Mouse (Mus musculus) kidney, postnatal 25 days (tissue): ENCODE measurements around the gene Vgf.

Experiments
- DNase-seq, 2 experiments: peaks; one replicate each; pipeline ENCODE4 v3.0.0; 2021; ENCODE audit warnings: mixed read lengths in 2 of 2

Gene Vgf

GRCm38 (mm10) chr5:137026092-137026491, at the start of gene Vgf:
TSS of gene Vgf (plus strand) at chr5:137026392.
- DNase-seq: no peak

DNA sequence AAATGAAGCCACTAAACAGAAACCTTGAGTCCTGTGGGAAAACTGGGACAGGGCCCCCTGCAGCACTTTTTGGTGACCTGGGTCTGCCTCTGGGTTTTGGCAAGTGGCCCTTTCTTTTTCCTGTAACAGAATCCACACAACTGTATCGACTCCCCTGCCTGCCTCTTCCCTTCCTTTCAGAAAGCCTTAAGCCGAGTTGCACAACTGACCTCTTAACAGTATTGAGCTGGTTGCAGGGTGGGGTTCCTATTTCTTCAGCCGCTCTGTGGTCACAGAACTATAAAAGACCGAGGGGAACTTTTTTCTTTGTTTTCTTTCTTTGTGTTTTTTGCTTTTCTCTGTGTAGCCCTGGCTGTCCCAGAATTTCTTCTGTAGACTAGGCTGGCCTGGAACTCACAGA, 48.4 kb upstream of the Vgf start:
- DNase-seq: no peak

GRCm38 (mm10) chr5:136979762-136980161, 46.4 kb upstream of the Vgf start:
- DNase-seq: no peak

- DNase-seq: no peak
Observed at GRCm38 (mm10) chr5:136980974-136981373, 45.2 kb upstream of the Vgf start.

GRCm38 (mm10) chr5:136982338-136982930, 43.8 kb upstream of the Vgf start:
- DNase-seq: peak; percentile 61 to 79

- no peak for DNase-seq
Observed at GRCm38 (mm10) chr5:136984828-136985227, 41.4 kb upstream of the Vgf start.

GRCm38 (mm10) chr5:136986695-136987137, 39.5 kb upstream of the Vgf start, which contains the start of gene Plod3:
TSS of gene Plod3 (plus strand) at chr5:136987019.
- DNase-seq: peak; percentile 98 to 99

DNA sequence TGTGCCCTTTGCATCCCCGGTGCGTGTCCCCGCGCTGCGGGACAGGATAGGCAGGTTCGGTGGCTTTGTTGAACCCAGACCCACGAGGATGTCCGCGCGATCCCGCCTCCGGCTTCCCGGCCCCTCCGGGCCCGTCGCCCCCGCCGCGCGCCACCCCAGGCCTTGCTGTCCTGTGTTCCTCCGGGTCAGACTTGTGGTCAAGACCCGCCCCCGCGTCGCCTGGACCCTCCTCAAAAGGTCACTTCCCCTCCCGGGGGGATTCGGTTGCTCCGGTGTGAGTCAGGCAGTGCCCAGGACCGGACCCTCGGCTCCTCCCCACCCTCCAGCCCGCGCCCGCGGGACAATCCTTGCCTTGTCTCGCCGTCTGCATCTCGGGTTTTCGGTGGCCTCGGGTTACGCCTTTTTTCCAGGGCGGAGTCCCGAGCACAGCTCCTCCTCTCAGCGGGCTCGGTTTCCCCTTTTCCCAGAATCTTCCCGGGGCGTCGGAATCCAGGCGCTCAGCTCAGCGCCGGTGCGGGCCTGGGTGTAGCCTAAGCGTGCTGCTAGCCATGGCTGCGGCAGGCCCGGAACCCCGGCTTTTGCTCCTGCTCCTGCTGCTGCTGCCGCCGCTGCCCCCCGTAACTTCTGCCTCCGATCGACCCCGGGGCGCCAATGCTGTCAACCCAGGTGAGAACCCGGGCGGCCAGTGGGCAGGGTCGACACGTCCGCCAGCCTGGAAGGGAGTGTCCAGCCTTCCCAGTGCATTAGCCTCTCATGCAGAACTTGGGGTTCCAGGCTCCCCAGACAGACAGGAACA, 38.9 kb upstream of the Vgf start:
- DNase-seq: peak; percentile 77 to 90

- no peak for DNase-seq
Observed at GRCm38 (mm10) chr5:136987934-136988271, 38.3 kb upstream of the Vgf start, which contains the start of gene Znhit1. TSS of gene Znhit1 (minus strand) at chr5:136988021.

DNA sequence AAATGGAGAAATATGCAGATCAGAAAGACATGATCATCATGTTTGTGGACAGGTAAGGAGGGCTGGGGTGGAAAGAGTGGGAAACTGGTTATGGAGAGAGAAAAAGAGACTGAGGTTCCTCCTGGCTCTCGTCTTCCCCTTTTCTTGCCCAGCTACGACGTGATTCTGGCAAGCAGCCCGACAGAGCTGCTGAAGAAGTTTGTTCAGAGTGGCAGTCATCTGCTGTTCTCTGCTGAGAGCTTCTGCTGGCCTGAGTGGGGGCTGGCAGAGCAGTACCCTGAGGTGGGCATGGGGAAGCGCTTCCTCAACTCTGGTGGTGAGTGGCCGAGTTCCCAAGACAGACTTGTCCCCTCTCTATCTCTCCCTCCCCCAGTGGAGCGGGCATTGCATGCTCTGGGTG, 37.8 kb upstream of the Vgf start:
- DNase-seq: peak; percentile 40

- peak in 1 of 2 experiments; percentile 40 for DNase-seq
Observed at GRCm38 (mm10) chr5:136989801-136990200, 36.4 kb upstream of the Vgf start.

- no peak for DNase-seq
Observed at GRCm38 (mm10) chr5:136999449-136999848, 26.7 kb upstream of the Vgf start.

DNA sequence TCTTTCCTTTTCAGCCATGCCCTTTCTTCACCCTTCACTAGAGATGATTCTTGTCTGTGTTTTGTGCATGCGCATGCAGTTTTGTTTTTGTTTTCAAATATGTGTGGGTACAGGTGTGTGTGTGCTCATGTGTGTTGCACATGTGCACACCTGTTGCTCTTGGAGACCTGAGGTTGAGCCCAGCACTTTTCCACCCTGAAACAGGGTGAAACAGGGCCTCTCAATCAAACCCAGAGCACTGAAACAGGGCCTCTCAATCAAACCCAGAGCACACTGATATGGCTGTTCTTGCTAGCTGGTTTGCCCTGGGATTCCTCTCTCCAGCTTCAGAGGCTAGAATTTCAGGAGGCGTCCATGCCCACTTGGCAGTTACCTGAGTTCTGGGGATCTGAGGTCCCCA, 25.6 kb upstream of the Vgf start:
- DNase-seq: no peak

DNA sequence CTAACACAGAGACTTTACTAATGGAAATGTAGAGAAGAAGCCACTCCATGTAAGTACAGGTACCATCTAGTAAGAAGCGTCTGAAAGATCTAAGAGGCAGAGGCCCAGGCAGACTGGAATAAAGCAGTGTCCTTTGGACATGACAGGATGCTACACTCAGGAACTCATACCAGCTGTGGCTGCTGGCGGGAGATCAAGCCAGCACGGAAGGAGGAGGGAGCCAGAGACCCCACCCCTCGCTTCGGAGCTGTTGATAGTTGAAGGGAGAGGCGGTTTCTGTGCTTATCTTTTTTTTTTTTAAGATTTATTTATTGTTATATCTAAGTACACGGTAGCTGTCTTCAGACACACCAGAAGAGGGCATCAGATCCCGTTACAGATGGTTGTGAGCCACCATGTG, 18.9 kb upstream of the Vgf start:
- DNase-seq: no peak

DNA sequence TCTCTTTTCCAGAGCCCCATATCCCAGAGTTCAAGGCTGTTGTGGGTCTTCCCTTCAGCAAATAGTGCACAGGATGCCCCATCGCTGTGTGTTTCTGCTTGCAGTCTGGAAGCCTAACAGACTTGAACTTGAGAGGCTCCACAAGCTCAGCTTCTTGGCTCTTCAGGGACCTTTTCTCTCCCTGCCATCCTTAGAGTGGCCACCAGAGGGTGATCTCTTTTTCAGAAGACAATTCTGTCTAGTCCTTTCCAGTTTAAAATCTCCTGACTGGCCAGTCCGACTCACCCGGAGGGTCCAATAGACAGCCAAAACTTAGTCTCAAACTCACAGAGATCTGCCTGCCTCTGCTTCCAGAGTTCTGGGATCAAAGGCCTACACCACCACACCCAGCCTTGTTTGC, 16.2 kb upstream of the Vgf start:
- DNase-seq: peak; percentile 59 to 81

GRCm38 (mm10) chr5:137012401-137012950, 13.7 kb upstream of the Vgf start:
- DNase-seq: no peak

DNA sequence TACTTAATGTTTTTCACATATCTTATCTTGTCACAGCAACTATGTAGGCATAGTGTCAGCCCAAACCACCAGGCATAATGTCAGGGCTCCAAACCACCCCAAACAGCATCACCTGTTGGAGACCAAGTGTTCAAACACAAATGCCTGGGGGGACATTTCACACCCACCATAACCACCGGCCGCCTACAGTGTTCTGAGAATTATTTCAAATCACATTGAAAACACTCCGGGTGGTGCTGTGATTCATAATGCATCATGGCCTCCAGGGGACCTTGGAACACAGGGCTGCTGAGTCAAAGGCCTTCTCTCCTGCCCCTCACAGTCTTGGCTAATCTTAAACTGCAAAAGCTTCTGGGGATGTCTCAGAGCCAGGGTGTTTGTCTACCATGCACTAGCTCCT, 10.3 kb upstream of the Vgf start:
- DNase-seq: no peak

- DNase-seq: no peak
Observed at GRCm38 (mm10) chr5:137024318-137024717, 1.9 kb upstream of the Vgf start.

DNA sequence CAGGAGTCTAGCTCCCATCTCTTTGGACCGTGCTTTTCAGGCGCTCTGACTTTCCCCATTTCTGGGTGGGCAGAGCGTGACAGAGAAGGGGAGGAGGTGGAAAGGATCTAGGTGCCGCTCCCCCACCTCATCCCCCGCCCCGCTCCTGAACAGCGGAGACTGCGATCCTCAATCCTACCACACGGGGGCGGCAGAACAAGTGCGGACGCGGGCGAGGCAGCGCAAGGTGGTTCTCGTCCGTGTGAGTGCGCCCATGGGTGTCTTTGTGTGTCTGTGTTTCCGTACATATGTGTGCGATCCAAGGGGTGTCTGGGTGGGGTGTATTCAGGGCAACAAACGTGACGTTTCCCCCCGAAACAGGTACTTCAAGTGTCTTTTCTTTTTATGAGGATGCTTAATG, 1.1 kb upstream of the Vgf start:
- peak; percentile 76 to 86 for DNase-seq

DNA sequence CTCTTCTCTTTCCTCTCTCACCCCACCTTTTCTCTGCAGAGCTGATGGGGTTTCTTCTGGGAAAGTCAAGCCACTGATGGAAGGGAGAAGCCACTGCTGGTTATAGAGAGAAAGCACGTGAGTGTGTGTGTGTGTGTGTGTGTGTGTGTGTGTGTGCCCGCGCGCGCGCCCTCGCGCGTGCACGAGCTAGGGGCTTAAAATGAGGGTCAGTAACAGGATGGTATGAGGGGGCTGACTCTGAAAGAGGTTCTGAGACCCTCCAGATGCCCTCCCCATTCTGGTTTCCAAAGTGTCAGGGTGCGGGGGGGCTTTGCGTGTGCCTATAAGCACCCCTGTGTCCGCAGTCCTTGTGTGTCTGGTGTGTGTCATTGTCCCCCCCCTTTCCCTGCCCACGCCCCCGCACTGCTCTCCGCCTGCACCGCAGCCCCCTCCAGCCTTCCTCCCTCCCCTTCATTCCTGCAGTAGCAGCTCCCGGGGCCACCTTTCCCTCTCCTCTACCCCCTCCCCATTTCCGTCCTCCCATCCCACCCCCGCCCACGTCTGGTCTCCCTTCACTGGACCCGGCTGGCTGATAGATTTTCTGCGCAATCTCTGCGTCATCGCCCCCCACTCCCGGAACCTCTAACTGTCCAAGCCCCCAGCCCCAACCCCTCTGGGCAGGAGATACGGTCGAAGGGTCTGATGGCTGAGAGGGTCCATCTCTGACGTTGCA, 2.5 kb downstream of the Vgf start:
- no peak for DNase-seq

GRCm38 (mm10) chr5:137029273-137029585, 3.0 kb downstream of the Vgf start:
- no peak for DNase-seq

- DNase-seq: peak; percentile 96 to 98
Observed at GRCm38 (mm10) chr5:137029643-137030415, 3.6 kb downstream of the Vgf start.

DNA sequence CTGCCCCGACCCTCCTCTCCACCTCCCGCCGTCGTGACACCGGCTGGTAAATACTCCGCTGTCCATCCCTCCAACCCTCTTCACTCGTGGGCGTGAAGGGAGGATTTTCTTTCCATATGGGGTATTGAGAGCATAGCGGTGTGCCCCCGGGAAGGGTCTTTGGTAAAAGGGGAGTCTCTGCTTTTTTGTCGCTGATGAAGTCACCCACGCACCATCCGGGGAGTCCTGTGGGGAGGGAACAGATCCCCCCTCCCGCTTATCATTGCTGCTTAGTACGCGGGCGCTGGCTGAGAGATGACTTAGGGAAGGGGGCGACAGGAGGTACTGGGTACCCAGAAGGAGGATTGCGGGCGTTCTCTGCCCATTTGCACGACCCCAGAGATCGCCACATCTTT, 4.2 kb downstream of the Vgf start:
- DNase-seq: no peak
